ENCODE assay signal across 13 mouse cellular contexts in genomic region chr5:21981216-21981615, GRCm38 (mm10).
DNase-seq lines count a peak whose midpoint lies in the region; ATAC-seq lines count a peak whose summit lies in the region.
"Had no signal": no experiment of that assay in that cellular context is flagged by ENCODE, and none has a peak within 500 bp of the region (broad histone marks: within the 10 kb centered on the region; RNA-seq: fewer than 3 reads in every experiment).

No protein-coding gene starts in this region.

- DNase-seq in cerebellum, adult 18-20 months, result peak; percentile 24 to 34
- DNase-seq in cerebellum, adult 9-11 months, result peak; percentile 39
- no peak for DNase-seq in cerebellum, postnatal 4 days (ENCODE audit: low spot score in 2 of 2)
- DNase-seq in cerebellum, postnatal 25 days, result peak; percentile 37 to 39
- DNase-seq in embryo, embryonic 10 days (ENCODE audit: low spot score), result no peak
- DNase-seq: adrenal gland, adult 2 months; adrenal gland, postnatal 10 days; adrenal gland, postnatal 25 days; forebrain, postnatal 0 days; gastrocnemius, adult 2 months had no signal

- no peak for ATAC-seq in cerebellum, adult (ENCODE audit: insufficient number of reproducible peaks, low FRiP score, low TSS enrichment)
- ATAC-seq: forebrain, embryonic 13.5 days; forebrain, embryonic 15.5 days; forebrain, postnatal 0 days had no signal

Comparison
In these comparisons a context has a peak if more than half of its experiments do, and no peak if none do; other contexts are left out.
1. DNase-seq: peak in cerebellum, adult 18-20 months (2 of 2), cerebellum, adult 9-11 months (single experiment) and cerebellum, postnatal 25 days (2 of 2); none in cerebellum, postnatal 4 days (0 of 2) and embryo, embryonic 10 days (single experiment).